ENCODE assay signal across 29 mouse cellular contexts in genomic region chr12:60344437-60344836, GRCm38 (mm10).
"Had no signal": no experiment of that assay in that cellular context is flagged by ENCODE, and none has a peak within 500 bp of the region (broad histone marks: within the 10 kb centered on the region; RNA-seq: fewer than 3 reads in every experiment).

No protein-coding gene starts in this region.

- H3K36me3 ChIP-seq: heart, embryonic 12.5 days; heart, embryonic 13.5 days; heart, embryonic 15.5 days; hindbrain, embryonic 10.5 days; hindbrain, embryonic 12.5 days; hindbrain, embryonic 13.5 days; hindbrain, embryonic 15.5 days; intestine, embryonic 15.5 days; kidney, embryonic 15.5 days had no signal

- H3K4me2 ChIP-seq: heart, embryonic 11.5 days; heart, embryonic 12.5 days; heart, embryonic 13.5 days; heart, embryonic 15.5 days; hindbrain, embryonic 12.5 days; hindbrain, embryonic 13.5 days; hindbrain, embryonic 14.5 days; hindbrain, embryonic 15.5 days; intestine, embryonic 15.5 days; kidney, embryonic 15.5 days had no signal

- H3K4me1 ChIP-seq: heart, embryonic 12.5 days; heart, embryonic 13.5 days; heart, embryonic 15.5 days; hindbrain, embryonic 10.5 days; hindbrain, embryonic 12.5 days; hindbrain, embryonic 13.5 days; hindbrain, embryonic 15.5 days; intestine, embryonic 15.5 days; kidney, embryonic 15.5 days had no signal

- H3K4me3 ChIP-seq: heart, embryonic 12.5 days; heart, embryonic 13.5 days; heart, embryonic 15.5 days; hindbrain, embryonic 10.5 days; hindbrain, embryonic 12.5 days; hindbrain, embryonic 13.5 days; hindbrain, embryonic 15.5 days; intestine, embryonic 15.5 days; kidney, embryonic 15.5 days; layer of hippocampus, adult 2 months; left cerebral cortex, adult 2 months had no signal

- DNase-seq: heart, postnatal 10 days; heart, postnatal 14 days; heart, postnatal 36 days; heart, postnatal 4 days; kidney, adult 11 months; kidney, adult 18-20 months; kidney, adult 2 months; kidney, adult 8-10 months; kidney, adult 9 months; kidney, postnatal 10 days; kidney, postnatal 14 days; kidney, postnatal 25 days; kidney, postnatal 36 days; kidney, postnatal 4 days; layer of hippocampus, adult 9-11 months; layer of hippocampus, postnatal 36 days had no signal

- H3K27me3 ChIP-seq: heart, embryonic 12.5 days; heart, embryonic 13.5 days; heart, embryonic 15.5 days; hindbrain, embryonic 12.5 days; hindbrain, embryonic 13.5 days; hindbrain, embryonic 15.5 days; intestine, embryonic 15.5 days; kidney, embryonic 15.5 days had no signal
